Mouse (Mus musculus): ENCODE results near the gene Pde2a. TPM values are rescaled to one million over a fixed set of nuclear protein-coding genes. Genes with fewer than 3 reads are reported as not detected.
"Not testable (repeated sequence)": the region's sequence is repeated elsewhere in the genome, so short reads cannot be mapped to it uniquely, and the experiment has no call there.

The Pde2a gene
- polyA plus RNA-seq, 1 experiment from 2014 or later = 11.5 TPM

GRCm38 (mm10) chr7:101541132-101541531, 119.6 kb downstream of the Pde2a start:
- 6% methylated on average over 11 of the region's 11 CpGs for WGBS
- Histone ChIP-seq H3K9me3 (no peaks in the 10 kb centered on the region), H3K4me2 (no peak overlapping the region)

DNA sequence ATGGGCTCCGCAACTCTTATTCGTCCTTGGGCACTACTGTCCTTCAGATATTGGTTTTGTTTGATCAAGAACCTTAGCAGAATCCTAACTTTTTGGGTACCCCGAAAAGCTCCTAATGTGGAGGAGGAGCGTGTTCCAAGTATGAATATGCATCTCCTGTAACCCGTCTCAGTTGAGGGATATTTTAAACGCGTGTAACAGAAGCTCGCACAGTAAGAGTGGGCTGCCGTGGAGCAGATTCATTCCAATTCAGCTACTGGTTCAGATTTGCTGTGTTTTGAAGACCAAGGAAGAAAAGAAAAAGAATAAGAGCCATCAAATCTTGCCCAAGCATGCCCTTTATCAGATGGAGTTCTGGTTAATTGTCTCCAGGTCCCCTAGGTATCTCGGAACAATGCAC, 120.2 kb downstream of the Pde2a start:
- 0 out of 2 replicates have a peak, but pooled peaks cover 8% of the 10 kb centered on the region for H3K4me1 ChIP-seq
- peaks cover 6% of the 10 kb centered on the region; the same call in 1 of the 2 replicates for H3K27me3 ChIP-seq (replicated peaks)
- 80% methylated on average over 10 of the region's 10 CpGs for WGBS
- H3K36me3 ChIP-seq = no peaks in the 10 kb centered on the region
- no peak overlapping the region for H3K9ac ChIP-seq
- H3K27ac ChIP-seq (replicated peaks) = no peak overlapping the region
- H3K9me3 ChIP-seq = no peaks in the 10 kb centered on the region
- H3K4me3 ChIP-seq = no peak overlapping the region
- H3K4me2 ChIP-seq = no peak overlapping the region
- ATAC-seq (ENCODE audit: extremely low read depth, insufficient number of reproducible peaks, low FRiP score, low TSS enrichment) = no peak

More at GRCm38 (mm10) chr7:101541132-101541531, 119.6 kb downstream of the Pde2a start:
- Histone ChIP-seq H3K36me3 (no peaks in the 10 kb centered on the region), H3K27me3 (replicated peaks) (peaks cover 6% of the 10 kb centered on the region; the same call in 1 of the 2 replicates), H3K4me1 (0 out of 2 replicates have a peak, but pooled peaks cover 8% of the 10 kb centered on the region), H3K4me3 (no peak overlapping the region), H3K27ac (replicated peaks) (no peak overlapping the region), H3K9ac (no peak overlapping the region)
- ATAC-seq (ENCODE audit: extremely low read depth, insufficient number of reproducible peaks, low FRiP score, low TSS enrichment) = no peak

GRCm38 (mm10) chr7:101547651-101548050, 126.2 kb downstream of the Pde2a start:
- no peaks in the 10 kb centered on the region for H3K9me3 ChIP-seq
- no peak overlapping the region for H3K9ac ChIP-seq
- H3K4me1 ChIP-seq = peaks cover 7% of the 10 kb centered on the region
- H3K27me3 ChIP-seq (replicated peaks) = no peaks in the 10 kb centered on the region
- H3K27ac ChIP-seq (replicated peaks) = no peak overlapping the region
- H3K4me2 ChIP-seq = no peak overlapping the region
- H3K36me3 ChIP-seq = no peaks in the 10 kb centered on the region
- 72% methylated on average over 3 of the region's 3 CpGs for WGBS
- no peak overlapping the region for H3K4me3 ChIP-seq
- no peak for ATAC-seq (ENCODE audit: extremely low read depth, insufficient number of reproducible peaks, low FRiP score, low TSS enrichment)

GRCm38 (mm10) chr7:101549266-101549665, 127.8 kb downstream of the Pde2a start:
- H3K4me3 ChIP-seq = no peak overlapping the region

GRCm38 (mm10) chr7:101550686-101551485, 129.4 kb downstream of the Pde2a start:
- H3K9ac ChIP-seq = no peak overlapping the region
- no peak for ATAC-seq (ENCODE audit: extremely low read depth, insufficient number of reproducible peaks, low FRiP score, low TSS enrichment)
- H3K36me3 ChIP-seq = no peaks in the 10 kb centered on the region
- no peaks in the 10 kb centered on the region for H3K27me3 ChIP-seq (replicated peaks)
- H3K4me2 ChIP-seq = no peak overlapping the region
- no peaks in the 10 kb centered on the region for H3K9me3 ChIP-seq
- no peak overlapping the region for H3K4me3 ChIP-seq
- WGBS = 55% methylated on average over 7 of the region's 7 CpGs
- H3K27ac ChIP-seq (replicated peaks) = no peak overlapping the region
- peaks cover 7% of the 10 kb centered on the region for H3K4me1 ChIP-seq

More at GRCm38 (mm10) chr7:101549266-101549665, 127.8 kb downstream of the Pde2a start:
- H3K4me2 ChIP-seq = no peak overlapping the region
- H3K9me3 ChIP-seq = no peaks in the 10 kb centered on the region
- ATAC-seq (ENCODE audit: extremely low read depth, insufficient number of reproducible peaks, low FRiP score, low TSS enrichment) = no peak
- no peak overlapping the region for H3K9ac ChIP-seq
- H3K36me3 ChIP-seq = no peaks in the 10 kb centered on the region
- H3K27ac ChIP-seq (replicated peaks) = no peak overlapping the region
- H3K4me1 ChIP-seq = peaks cover 7% of the 10 kb centered on the region
- WGBS = 82% methylated on average over 3 of the region's 3 CpGs
- no peaks in the 10 kb centered on the region for H3K27me3 ChIP-seq (replicated peaks)

DNA sequence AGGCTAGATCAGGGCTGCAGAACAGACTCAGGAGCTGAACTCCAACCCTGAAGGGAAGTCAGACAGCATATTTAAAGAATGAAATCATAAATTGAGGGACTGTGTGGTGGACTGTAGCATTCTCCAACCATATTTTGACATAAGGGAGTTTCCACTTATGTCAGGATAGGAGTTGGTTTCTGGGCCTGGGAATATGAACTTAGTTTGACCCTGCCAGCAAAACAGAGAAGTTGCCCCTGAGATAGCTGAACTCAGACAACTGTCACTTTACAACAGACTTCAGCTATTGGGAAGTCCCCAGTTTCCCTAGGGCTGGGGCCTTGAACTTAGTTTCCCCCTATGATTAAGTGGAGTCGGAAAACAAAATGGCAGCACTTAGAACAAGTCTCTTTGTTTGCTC, 130.0 kb downstream of the Pde2a start:
- H3K4me2 ChIP-seq = no peak overlapping the region
- H3K36me3 ChIP-seq = no peaks in the 10 kb centered on the region
- H3K9ac ChIP-seq = no peak overlapping the region
- no peaks in the 10 kb centered on the region for H3K9me3 ChIP-seq
- no peaks in the 10 kb centered on the region for H3K27me3 ChIP-seq (replicated peaks)
- 88% methylated on average over 1 of the region's 1 CpGs for WGBS
- no peak for ATAC-seq (ENCODE audit: extremely low read depth, insufficient number of reproducible peaks, low FRiP score, low TSS enrichment)
- no peak overlapping the region for H3K4me3 ChIP-seq
- H3K4me1 ChIP-seq = peaks cover 7% of the 10 kb centered on the region
- no peak overlapping the region for H3K27ac ChIP-seq (replicated peaks)

DNA sequence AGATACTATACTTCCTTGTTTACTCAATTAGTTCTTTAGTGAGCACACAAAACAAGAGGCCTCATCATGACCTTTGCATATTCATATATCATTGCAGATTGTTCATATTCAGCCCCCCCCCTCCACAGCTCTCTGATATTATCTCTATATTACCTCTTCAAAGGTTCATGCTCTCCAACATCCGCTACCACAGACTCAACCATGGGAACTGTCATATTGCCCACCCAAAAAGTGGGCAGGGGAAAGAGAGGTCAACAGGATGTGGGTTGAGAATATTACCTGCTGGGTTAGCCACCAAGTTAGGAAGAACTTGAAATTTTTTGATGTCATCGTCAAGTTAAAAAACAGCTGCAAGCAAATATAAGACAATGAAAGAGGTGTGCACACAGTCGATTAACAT, 134.0 kb downstream of the Pde2a start:
- H3K27me3 ChIP-seq (replicated peaks); H3K4me2 ChIP-seq; ATAC-seq (ENCODE audit: extremely low read depth, insufficient number of reproducible peaks, low FRiP score, low TSS enrichment); H3K9me3 ChIP-seq; H3K36me3 ChIP-seq; H3K4me3 ChIP-seq; H3K9ac ChIP-seq; H3K4me1 ChIP-seq; H3K27ac ChIP-seq (replicated peaks): not testable (repeated sequence)
- WGBS = 84% methylated on average over 3 of the region's 3 CpGs

GRCm38 (mm10) chr7:101557391-101557790, 135.9 kb downstream of the Pde2a start:
- Histone ChIP-seq H3K9me3 (no peaks in the 10 kb centered on the region), H3K27me3 (replicated peaks) (no peaks in the 10 kb centered on the region), H3K36me3 (no peaks in the 10 kb centered on the region), H3K4me1 (no peaks in the 10 kb centered on the region), H3K4me2 (no peak overlapping the region), H3K4me3 (no peak overlapping the region), H3K9ac (no peak overlapping the region), H3K27ac (replicated peaks) (no peak overlapping the region)
- ATAC-seq (ENCODE audit: extremely low read depth, insufficient number of reproducible peaks, low FRiP score, low TSS enrichment) = no peak
- WGBS = 52% methylated on average over 1 of the region's 1 CpGs

DNA sequence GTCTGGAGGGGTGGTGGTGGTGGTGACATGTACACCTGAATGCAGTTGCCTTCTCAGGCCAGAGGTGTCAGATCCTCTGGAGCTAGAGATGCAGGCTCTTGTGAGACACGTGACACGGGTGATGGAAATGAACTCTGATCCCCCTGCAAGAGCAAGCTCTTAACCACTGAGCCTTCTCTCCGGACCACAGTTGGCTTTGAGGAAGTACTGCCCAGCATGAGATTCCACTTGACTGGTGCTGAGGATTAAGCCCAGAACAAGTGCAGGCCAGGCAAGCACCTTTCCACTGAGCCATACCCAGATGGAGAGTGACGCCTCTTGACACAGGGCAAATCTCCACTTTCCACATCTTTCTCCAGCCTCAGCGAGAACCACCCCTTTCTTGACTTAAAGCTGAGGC, 137.9 kb downstream of the Pde2a start:
- not testable (repeated sequence) for H3K36me3 ChIP-seq; H3K27me3 ChIP-seq (replicated peaks); H3K9ac ChIP-seq; H3K4me1 ChIP-seq; H3K27ac ChIP-seq (replicated peaks); H3K4me2 ChIP-seq; H3K4me3 ChIP-seq; ATAC-seq (ENCODE audit: extremely low read depth, insufficient number of reproducible peaks, low FRiP score, low TSS enrichment); H3K9me3 ChIP-seq
- WGBS = 37% methylated on average over 5 of the region's 5 CpGs

MicroRNA genes within 50 kb of the gene (microRNA counts, 519-probe panel; counts per million panel counts)
- microRNA mmu-miR-139-3p (209 counts per million, percentile 61 among the panel's probes with 10 or more counts), microRNA mmu-miR-139-5p (209 counts per million, percentile 61 among the panel's probes with 10 or more counts)

Small RNAs within 50 kb of the gene (microRNA-seq; reads per million reads assigned to microRNA genes)
- 1,920 reads per million, percentile 84 among the genes with 10 or more reads in this experiment for gene Mir139

Other genes with a start within 250 kb of the Pde2a start
- 23.0 and 28.0 TPM in 2 replicates for gene Atg16l2, start 119.4 kb upstream of the Pde2a start, polyA plus RNA-seq (2015; fragmentation: Nextera tagmentation; extraction: Ambion mirVana)
- gene Stard10, start 104.6 kb upstream of the Pde2a start, polyA plus RNA-seq (2015; fragmentation: Nextera tagmentation; extraction: Ambion mirVana) = 32.9 and 35.4 TPM in 2 replicates
- gene Arap1, start 73.6 kb upstream of the Pde2a start, polyA plus RNA-seq (2015; fragmentation: Nextera tagmentation; extraction: Ambion mirVana) = 25.6 and 26.3 TPM in 2 replicates
- not detected in 2 replicates for gene Gm45837, start 10.8 kb upstream of the Pde2a start, polyA plus RNA-seq (2015; fragmentation: Nextera tagmentation; extraction: Ambion mirVana)
- not detected in 2 replicates for gene Art2b, start 163.9 kb downstream of the Pde2a start, polyA plus RNA-seq (2015; fragmentation: Nextera tagmentation; extraction: Ambion mirVana)
- gene Clpb, start 241.9 kb downstream of the Pde2a start, polyA plus RNA-seq (2015; fragmentation: Nextera tagmentation; extraction: Ambion mirVana) = 47.0 and 52.3 TPM in 2 replicates

Data from heart, embryonic 13.5 days (tissue).